Mouse (Mus musculus) layer of hippocampus, adult 2 months (tissue): ENCODE results near the gene Slc25a33. TPM values are rescaled to one million over a fixed set of nuclear protein-coding genes. Genes with fewer than 3 reads are reported as not detected.
A peak's percentile ranks its signal among the peaks of the same experiment; 100 is the strongest.

Experiments used
- DNase-seq, 2 experiments: peaks; one replicate each; pipeline ENCODE4 v3.0.0; 2022; ENCODE audit warnings: low spot score in 2 of 2
- H3K27ac ChIP-seq: fragments of 200-600 bp; 2 replicates; pipeline ENCODE4 v1.8.1; 2022
- H3K4me3 ChIP-seq: fragments of 200-600 bp; 2 replicates; pipeline ENCODE4 v1.8.1; 2022; ENCODE audit warnings: mild to moderate bottlenecking
- CTCF ChIP-seq: fragments of 200-600 bp; conservative IDR thresholded peaks from 2 replicates; pipeline ENCODE4 v1.8.1; 2022; ENCODE audit warnings: antibody characterized with exemption, mild to moderate bottlenecking, moderate library complexity
- total RNA-seq, 2 experiments: library from RNA; stranded (reverse); gene quantifications; 2 replicates each; pipeline ENCODE4 v1.2.3; 2021

Slc25a33 gene
- total RNA-seq, 2 experiments from 2014 or later: 35.6 to 35.8 TPM

DNA sequence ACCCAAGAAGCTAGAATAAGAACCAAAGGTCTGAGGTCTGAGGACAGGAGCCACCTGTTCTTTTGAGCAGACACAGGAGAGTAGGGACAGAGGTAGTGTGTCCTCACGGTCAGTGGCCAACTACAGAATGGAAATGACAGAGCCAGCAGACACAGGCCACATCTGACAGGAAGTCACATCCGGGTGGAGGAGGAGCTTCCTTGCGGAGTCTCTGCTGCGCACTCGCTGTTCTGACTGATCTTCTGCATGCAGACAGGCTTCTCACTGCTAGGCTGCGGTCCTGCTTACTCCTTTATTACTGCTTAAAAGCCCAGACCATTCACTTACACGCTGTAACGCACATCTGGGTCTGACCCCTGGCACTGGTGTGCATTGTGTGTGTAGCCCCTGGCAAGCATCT lies 45.3 kb downstream of the Slc25a33 start:
- no peak for DNase-seq
- Histone ChIP-seq H3K4me3 (no peak overlapping the region), H3K27ac (no peak overlapping the region; the same call in 1 of the 2 replicates)
- TF ChIP-seq CTCF: no peak

DNA sequence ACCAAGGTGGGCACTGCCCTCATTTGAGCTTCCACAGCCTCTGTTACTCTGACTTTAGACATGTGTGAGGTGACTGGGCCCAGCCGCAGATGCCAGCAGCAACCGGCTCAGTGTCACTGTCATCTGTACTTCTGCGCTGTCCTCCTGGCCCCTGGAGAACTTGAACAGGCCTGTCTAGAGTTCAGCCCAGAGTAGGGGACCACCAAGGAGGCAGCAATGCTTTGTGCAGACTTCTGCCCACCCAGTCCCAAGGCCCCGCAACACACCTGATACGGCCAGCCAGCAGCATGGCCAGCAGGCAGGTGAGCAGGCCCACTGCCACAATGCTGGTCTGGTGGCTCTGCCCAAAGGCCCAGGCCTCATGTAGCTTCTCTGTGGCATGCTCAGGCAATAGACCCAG lies 46.4 kb downstream of the Slc25a33 start:
- H3K4me3 ChIP-seq: no peak overlapping the region
- no peak for DNase-seq
- no peak overlapping the region for H3K27ac ChIP-seq
- no peak for TF ChIP-seq CTCF

DNA sequence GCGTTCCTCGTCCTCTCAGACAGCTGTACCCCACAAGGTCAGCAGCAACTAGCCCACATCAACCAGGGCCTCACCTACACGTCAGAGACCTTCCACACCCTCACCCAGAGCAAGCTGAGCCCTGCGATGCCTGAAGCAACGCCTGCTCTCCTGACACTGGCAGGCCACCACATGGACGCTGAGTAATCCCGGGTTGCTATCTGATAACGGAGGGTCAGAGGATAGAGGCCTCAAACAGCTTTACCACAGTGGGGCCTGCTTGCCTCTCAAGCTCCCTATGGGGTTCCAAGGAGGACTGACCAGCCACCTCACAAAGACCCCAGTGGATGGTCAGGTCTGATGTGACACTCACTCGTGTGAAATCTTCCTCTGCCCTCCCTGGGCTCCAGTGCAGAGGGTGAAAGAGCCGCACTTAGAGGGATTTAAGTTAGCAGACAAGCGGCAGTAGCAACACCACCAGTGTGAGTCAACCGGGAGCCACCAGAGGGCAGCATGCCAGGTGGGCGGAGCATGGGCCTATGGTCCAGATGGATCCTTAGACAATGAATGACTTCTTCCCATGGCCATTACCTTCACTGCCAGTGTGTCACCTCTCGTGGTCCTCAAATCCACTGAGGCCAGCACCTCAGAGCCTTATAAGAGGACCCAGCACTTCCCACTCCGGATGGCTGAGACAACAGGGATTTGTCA lies 48.3 kb downstream of the Slc25a33 start:
- peak; percentile 79 for TF ChIP-seq CTCF
- peak; percentile 62 to 80 for DNase-seq
- Histone ChIP-seq H3K27ac (peak overlapping the region; percentile 73), H3K4me3 (no peak overlapping the region)

DNA sequence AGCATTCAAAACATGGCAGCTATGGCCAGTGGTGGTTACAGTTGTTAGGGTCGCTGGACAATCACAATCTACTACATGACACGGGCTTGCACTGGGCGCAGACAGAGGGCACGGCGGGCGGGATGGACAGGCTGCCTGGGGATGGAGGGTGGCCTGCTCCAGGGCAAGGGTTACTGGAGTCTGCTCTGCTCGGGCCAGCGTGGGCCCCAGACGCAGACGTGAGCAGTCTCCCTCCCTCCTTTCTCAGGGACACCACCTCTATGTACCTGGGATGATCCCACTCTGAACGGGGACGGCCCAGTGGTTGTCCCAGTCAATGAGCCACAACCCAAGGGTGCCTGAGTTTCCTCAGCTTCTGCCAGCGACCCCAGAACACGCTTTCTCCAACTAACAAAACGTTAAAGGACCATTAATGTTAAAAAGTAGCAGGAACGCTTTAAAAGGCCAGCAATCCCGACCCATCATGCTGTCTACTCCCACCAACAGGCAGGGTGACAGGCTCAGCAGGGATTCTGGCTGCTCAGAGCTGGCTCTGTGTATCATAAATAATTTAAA lies 49.1 kb downstream of the Slc25a33 start:
- Histone ChIP-seq H3K27ac (peak overlapping the region; percentile 73; the same call in 1 of the 2 replicates), H3K4me3 (no peak overlapping the region)
- no peak for DNase-seq
- TF ChIP-seq CTCF: no peak

DNA sequence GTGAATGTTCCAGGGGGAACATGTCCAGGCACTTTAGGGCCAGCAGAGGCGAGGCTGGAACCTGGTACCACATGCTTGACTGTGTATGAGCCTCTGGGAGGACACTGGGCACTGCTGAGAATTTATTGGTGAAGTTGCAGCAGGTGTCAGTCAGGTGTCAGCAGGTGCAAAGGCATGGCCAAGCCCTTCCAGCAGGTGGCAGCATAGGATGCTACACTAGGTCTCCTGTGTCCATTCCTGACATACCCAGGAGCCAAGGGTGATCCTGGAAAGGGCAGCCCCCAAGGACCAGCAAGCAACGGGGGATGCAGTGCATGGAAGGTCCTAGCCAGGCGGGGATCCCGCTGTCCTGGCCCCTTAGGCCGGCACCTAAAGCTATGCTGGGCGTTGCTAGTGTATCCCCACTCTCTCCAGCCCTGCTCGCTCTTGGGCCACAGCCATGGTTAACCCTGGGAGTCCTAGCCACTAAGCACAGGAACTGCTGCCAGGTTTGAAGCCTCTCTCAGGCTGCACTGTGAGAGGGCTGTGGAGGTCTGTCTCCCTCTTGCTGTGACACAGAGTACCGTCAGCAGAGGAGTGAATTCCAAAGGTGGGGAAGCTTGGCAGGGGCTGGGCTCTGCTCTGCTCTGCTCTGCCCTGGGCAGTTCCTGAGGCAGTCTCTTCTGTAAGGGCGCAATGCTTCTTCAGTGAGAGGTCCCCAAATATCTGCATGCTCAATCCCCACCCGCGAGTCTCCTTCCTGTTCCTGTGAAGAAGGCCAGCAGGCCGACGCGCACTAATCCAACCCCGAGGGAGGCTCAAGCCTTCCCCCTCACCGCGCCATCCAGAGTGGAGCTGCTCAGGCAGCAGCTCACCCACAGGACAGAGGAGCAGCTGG lies 50.0 kb downstream of the Slc25a33 start:
- Histone ChIP-seq H3K27ac (peak overlapping the region; percentile 73), H3K4me3 (no peak overlapping the region)
- DNase-seq: no peak
- TF ChIP-seq CTCF: peak; percentile 72

DNA sequence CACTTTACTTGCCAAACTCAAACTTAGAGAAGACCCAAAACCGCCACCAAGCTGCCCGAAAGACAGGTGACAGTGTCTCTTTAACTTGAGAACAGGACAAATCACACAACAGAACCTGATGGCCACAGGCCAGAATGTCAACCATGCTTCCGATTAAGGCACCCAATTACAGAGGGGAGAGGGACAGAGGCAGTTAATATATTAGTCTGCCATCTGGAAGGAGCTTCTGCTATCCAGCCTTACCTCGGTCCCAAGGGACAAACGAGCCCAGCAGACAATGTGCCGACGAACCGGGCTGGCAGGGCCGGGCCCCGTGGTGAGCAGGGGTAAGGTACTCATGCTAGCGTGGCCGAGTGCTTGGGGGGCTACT lies 51.1 kb downstream of the Slc25a33 start:
- Histone ChIP-seq H3K4me3 (no peak overlapping the region), H3K27ac (no peak overlapping the region)
- no peak for TF ChIP-seq CTCF
- no peak for DNase-seq

DNA sequence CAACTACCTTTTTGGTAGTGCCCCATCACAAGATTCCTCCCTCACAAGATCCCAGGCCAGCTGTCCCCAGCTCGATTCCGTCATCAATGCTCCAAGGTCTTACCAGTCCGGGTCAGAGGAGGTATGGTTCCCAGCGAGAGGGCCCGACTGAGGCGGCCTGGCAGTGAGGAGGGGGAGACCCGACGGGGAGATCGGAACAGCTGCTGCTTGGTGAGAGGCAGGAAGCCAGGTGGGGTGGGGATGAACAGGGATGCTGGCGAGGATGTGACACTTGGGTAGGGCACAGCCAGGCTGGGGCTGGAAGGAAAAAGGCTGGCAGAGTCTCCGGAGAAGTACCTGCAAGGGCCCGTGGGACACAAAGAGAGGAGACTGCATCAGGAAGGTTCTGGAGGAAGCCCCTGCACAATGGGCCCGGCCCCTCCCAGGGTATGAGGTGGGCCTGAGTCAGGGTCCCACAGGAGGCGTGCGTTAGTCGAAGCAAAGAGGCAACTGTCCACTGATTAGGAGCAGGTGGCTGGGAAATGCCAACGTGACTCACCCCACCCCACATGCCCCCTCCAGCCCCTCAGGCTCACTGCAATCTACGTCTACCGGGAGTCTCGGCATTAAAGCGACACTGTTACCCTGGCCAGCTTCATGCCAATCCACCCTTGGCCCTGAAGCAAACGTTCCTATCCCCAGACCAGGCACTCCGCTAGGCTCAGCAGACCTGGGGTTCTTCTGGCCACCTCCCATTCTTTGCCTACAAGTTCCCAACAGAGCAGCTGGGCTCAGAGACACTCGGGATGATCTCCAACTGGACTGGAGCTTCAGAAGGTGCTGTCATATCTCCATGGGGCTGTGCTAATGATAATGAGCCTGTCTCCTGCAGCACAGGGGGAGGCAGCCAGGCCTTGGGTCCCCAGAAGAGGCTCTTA lies 51.7 kb downstream of the Slc25a33 start:
- no peak for DNase-seq
- Histone ChIP-seq H3K27ac (no peak overlapping the region), H3K4me3 (no peak overlapping the region)
- no peak for TF ChIP-seq CTCF

DNA sequence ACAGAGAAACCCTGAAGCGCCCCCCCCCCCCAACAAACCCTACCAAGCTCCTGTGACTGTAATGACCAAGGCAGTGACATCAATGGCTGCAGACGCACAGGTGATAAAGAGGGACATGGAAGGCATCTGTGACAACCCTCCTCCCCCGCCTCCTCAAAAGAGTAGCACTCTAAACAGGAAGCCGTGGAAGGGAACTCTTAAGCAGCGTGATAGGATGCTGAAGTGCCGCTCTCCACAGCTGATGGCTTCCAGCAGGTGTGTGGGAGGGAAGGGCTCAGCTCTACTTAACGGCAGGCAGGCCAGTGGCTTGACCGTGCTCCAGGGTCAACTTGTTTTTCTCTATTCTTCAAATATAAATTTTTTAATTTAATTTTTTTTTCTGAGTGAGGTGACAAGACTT lies 52.9 kb downstream of the Slc25a33 start:
- H3K4me3 ChIP-seq: no peak overlapping the region

DNA sequence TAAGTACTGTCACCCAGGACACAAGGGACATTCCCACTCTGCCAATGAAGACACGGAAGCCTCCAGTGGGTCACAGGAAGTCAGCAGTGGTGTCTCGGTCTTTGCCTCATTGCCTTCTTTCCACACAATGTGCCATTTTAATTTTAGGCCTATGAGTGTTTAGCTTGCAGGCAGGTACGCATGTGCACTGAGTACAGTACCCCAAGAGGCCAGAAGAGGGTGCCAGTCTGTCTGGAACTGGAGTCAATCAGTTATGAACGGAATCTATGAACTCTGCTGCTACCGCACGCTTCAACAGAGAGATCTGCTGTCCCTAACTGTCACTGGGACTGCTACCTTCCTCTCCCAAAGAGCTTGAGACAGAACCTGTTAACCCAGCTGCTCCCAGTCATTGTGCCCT lies 54.4 kb downstream of the Slc25a33 start:
- TF ChIP-seq CTCF: peak; percentile 82
- DNase-seq: peak in 1 of 2 experiments; percentile 65
- H3K4me3 ChIP-seq: no peak overlapping the region
- H3K27ac ChIP-seq: no peak overlapping the region

More for the DNA sequence above, 52.9 kb downstream of the Slc25a33 start:
- TF ChIP-seq CTCF: no peak
- no peak for DNase-seq
- no peak overlapping the region for H3K27ac ChIP-seq

DNA sequence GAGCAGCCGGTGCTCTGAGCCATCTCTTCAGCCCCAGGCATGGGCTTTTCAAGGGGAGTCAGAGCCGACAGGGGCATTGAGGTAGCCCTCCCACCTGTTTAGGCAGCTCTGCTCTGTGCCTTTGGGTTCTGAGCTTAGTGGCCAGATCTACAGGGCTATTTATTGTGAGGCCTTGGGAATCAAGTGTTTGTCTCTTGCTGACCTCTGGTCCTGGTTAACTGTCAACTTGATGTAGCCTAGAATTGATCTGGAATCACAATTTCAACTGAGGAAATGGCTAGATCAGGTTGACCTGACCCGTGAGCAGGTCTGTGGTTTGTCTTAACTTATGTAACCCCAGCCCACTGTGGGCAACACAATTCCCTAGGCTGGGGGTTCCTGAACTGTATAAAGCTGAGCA lies 59.5 kb downstream of the Slc25a33 start:
- Histone ChIP-seq H3K27ac (no peak overlapping the region), H3K4me3 (no peak overlapping the region)
- TF ChIP-seq CTCF: no peak
- no peak for DNase-seq

DNA sequence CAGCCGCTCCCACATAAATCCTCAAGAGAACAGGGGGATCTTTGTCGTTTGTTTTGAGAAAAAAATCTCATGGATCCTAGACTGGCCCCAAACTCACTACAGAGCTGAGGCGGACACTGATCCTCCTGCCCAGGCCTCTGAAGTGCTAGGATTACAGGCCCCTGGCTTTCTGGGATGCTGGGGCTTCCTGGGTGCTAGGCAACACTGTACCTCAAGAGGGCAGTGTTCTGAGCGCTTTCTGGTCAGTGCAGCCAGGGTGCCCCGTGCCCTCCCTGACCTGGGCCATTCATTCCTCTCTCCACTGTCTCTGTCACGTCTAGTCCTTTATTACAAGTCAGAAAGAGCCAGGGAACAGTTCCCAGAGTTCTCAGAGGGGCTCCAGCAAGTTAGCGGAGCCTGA lies 62.1 kb downstream of the Slc25a33 start:
- H3K4me3 ChIP-seq: no peak overlapping the region
- no peak overlapping the region for H3K27ac ChIP-seq
- no peak for DNase-seq
- TF ChIP-seq CTCF: peak; percentile 93

DNA sequence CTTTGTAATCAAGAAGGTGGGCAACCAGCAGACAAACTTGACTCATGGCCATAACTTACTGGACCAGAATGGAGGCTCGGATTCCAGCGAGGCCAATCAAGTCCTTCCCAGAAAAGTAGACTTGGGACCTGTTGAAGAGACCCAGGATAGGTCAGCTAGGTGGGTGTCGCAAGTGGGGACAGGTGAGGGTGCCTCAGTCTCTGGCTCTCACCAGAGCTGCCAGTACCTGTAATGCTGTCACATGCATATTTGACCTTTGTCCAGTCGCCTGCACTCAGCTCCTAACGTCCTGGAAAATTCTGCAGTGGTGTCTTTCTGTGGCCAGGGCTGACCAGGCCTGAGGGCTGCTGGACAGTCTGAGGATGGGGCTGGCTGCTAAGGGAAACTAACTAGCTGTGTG lies 62.6 kb downstream of the Slc25a33 start:
- no peak for TF ChIP-seq CTCF
- Histone ChIP-seq H3K27ac (no peak overlapping the region), H3K4me3 (no peak overlapping the region)
- no peak for DNase-seq
